23 mouse cellular contexts compared by ENCODE assay signal in genomic region chr2:28440842-28441241, GRCm38 (mm10). TPM values are rescaled to one million over a fixed set of nuclear protein-coding genes. Genes with fewer than 3 reads are reported as not detected.
DNase-seq lines count a peak whose midpoint lies in the region; ATAC-seq and TF ChIP-seq lines count a peak whose summit lies in the region.
"Had no signal": no experiment of that assay in that cellular context is flagged by ENCODE, and none has a peak within 500 bp of the region (broad histone marks: within the 10 kb centered on the region; RNA-seq: fewer than 3 reads in every experiment).

No protein-coding gene starts in this region.

- H3K27me3 ChIP-seq in CH12.LX (replicated peaks), result peaks cover 34% of the 10 kb centered on the region
- no peaks in the 10 kb centered on the region for H3K27me3 ChIP-seq in midbrain, postnatal 0 days (ENCODE audit: insufficient read depth, low read length)
- H3K27me3 ChIP-seq: hindbrain, embryonic 15.5 days; Patski had no signal

- no peak for TF ChIP-seq POLR2A in CH12.LX (IDR thresholded peaks at IDR 0.05; ENCODE audit: low read depth, low read length)

- TF ChIP-seq CTCF in CH12.LX (conservative IDR thresholded peaks at IDR 0.05 in 1 of 2, IDR thresholded peaks at IDR 0.05 in 1 of 2; ENCODE audit: low read depth in 2 of 2, low read length in 2 of 2), result no peak
- no peak for TF ChIP-seq CTCF in midbrain, postnatal 0 days (IDR thresholded peaks at IDR 0.05)

- WGBS in midbrain, postnatal 0 days, result 74% methylated on average over 6 of the region's 6 CpGs

- DNase-seq in CD4-positive helper T cell, adult 2 months (ENCODE audit: low read depth, low spot score), result peak; percentile 33
- DNase-seq in CH12.LX (ENCODE audit: extremely low read depth), result peak; percentile 28
- DNase-seq in thymus, postnatal 14 days, result no peak
- no peak for DNase-seq in adrenal gland, postnatal 36 days
- DNase-seq in midbrain, postnatal 0 days (ENCODE audit: low spot score), result no peak
- no peak for DNase-seq in thymus, postnatal 0 days (ENCODE audit: low spot score)
- DNase-seq: adrenal gland, postnatal 10 days; cerebellum, adult 18-20 months; cerebellum, adult 9-11 months; cerebellum, postnatal 36 days; gastrocnemius, postnatal 10 days; kidney, adult 18-20 months had no signal

- peak overlapping the region; percentile 37 for H3K4me2 ChIP-seq in CH12.LX (ENCODE audit: insufficient read depth, low read depth, poor library complexity, severe bottlenecking)
- H3K4me2 ChIP-seq in midbrain, postnatal 0 days (ENCODE audit: low read depth, low read length, poor library complexity, severe bottlenecking), result no peak overlapping the region
- H3K4me2 ChIP-seq: embryonic facial prominence, embryonic 13.5 days; forebrain, embryonic 12.5 days; heart, embryonic 12.5 days; hindbrain, embryonic 15.5 days had no signal

- no peak overlapping the region for H3K27ac ChIP-seq in CH12.LX (ENCODE audit: insufficient read depth, low read depth)
- H3K27ac ChIP-seq in midbrain, postnatal 0 days (ENCODE audit: low read depth, low read length), result no peak overlapping the region
- H3K27ac ChIP-seq: embryonic facial prominence, embryonic 13.5 days; forebrain, embryonic 12.5 days; hindbrain, embryonic 10.5 days; hindbrain, embryonic 15.5 days had no signal

- no peaks in the 10 kb centered on the region for H3K79me2 ChIP-seq in CH12.LX (replicated peaks; ENCODE audit: control insufficient read depth, extremely low read depth, insufficient read depth, poor library complexity, severe bottlenecking)

- H3K4me1 ChIP-seq in CH12.LX (ENCODE audit: control insufficient read depth in 1 of 2, insufficient read depth in 2 of 2), result peaks cover 7 to 9% of the 10 kb centered on the region in 2 experiments
- no peaks in the 10 kb centered on the region for H3K4me1 ChIP-seq in midbrain, postnatal 0 days (ENCODE audit: insufficient read depth, low read length)
- H3K4me1 ChIP-seq: heart, embryonic 12.5 days had no signal

- H3K9ac ChIP-seq in CH12.LX (ENCODE audit: insufficient read depth, low read depth), result no peak overlapping the region
- no peak overlapping the region for H3K9ac ChIP-seq in midbrain, postnatal 0 days (replicated peaks; ENCODE audit: low read length, poor library complexity, severe bottlenecking)
- H3K9ac ChIP-seq: embryonic facial prominence, embryonic 13.5 days; forebrain, embryonic 12.5 days; heart, embryonic 12.5 days; hindbrain, embryonic 15.5 days had no signal

- dilution Hi-C loops in CH12.LX (cut with MboI; ENCODE audit: extremely low pct_ligation_motif_present, extremely low pct_unique_long_range_greater_than_20kb, low sequenced_read_pairs), result no loop called here

- peak; percentile 29; the same call in 1 of the 2 replicates for TF ChIP-seq EP300 in CH12.LX (IDR thresholded peaks at IDR 0.05; ENCODE audit: low read length)

- in situ Hi-C loops in CH12.LX (cut with MboI; ENCODE audit: low pct_ligation_motif_present, low pct_unique_long_range_greater_than_20kb, low sequenced_read_pairs), result no loop called here

- no peaks in the 10 kb centered on the region for H3K36me3 ChIP-seq in CH12.LX (replicated peaks in 1 of 2; ENCODE audit: control insufficient read depth in 1 of 2, insufficient read depth in 1 of 2, low read length in 1 of 2)
- no peaks in the 10 kb centered on the region for H3K36me3 ChIP-seq in midbrain, postnatal 0 days (ENCODE audit: insufficient read depth, low read length)
- H3K36me3 ChIP-seq: embryonic facial prominence, embryonic 13.5 days; forebrain, embryonic 12.5 days; heart, embryonic 12.5 days; hindbrain, embryonic 10.5 days; hindbrain, embryonic 15.5 days had no signal

- peak overlapping the region in 1 of 3 experiments; percentile 21 for H3K4me3 ChIP-seq in CH12.LX (replicated peaks in 1 of 3; ENCODE audit: low read depth in 2 of 3, low read length in 2 of 3, poor library complexity in 1 of 3)
- no peak overlapping the region for H3K4me3 ChIP-seq in midbrain, postnatal 0 days (ENCODE audit: low read depth, low read length)
- H3K4me3 ChIP-seq: embryonic facial prominence, embryonic 13.5 days; forebrain, embryonic 12.5 days; heart, embryonic 12.5 days; hindbrain, embryonic 10.5 days; hindbrain, embryonic 15.5 days had no signal

- H3K9me3 ChIP-seq in CH12.LX (replicated peaks; ENCODE audit: low read length), result peaks cover 12% of the 10 kb centered on the region
- H3K9me3 ChIP-seq in midbrain, postnatal 0 days (ENCODE audit: low read length), result no peaks in the 10 kb centered on the region
- H3K9me3 ChIP-seq: embryonic facial prominence, embryonic 13.5 days; forebrain, embryonic 12.5 days; heart, embryonic 12.5 days; hindbrain, embryonic 10.5 days; hindbrain, embryonic 15.5 days had no signal

- no peak for TF ChIP-seq RAD21 in CH12.LX (IDR thresholded peaks at IDR 0.05; ENCODE audit: low read depth, low read length)

- ATAC-seq in granulocyte monocyte progenitor cell, adult 5-6 weeks (replicated peaks; ENCODE audit: poor library complexity, severe bottlenecking), result peak; percentile 35
- no peak for ATAC-seq in midbrain, postnatal 0 days (ENCODE audit: low FRiP score)
- ATAC-seq: forebrain, embryonic 16.5 days; Patski had no signal

TF ChIP-seq in CH12.LX, 34 proteins besides CTCF, POLR2A, EP300 and RAD21 (continues in another document):
- TF ChIP-seq MAZ (IDR thresholded peaks at IDR 0.05; ENCODE audit: low read depth, low read length), result 0 out of 2 replicates have a peak, but pooled peaks have one; percentile 54
- no peak for TF ChIP-seq POLR2AphosphoS2 (IDR thresholded peaks at IDR 0.05; ENCODE audit: low read depth, low read length)
- TF ChIP-seq RCOR1 (conservative IDR thresholded peaks at IDR 0.05; ENCODE audit: low read depth, low read length), result no peak
- peak; percentile 26; the same call in 1 of the 2 replicates for TF ChIP-seq TCF12 (IDR thresholded peaks at IDR 0.05; ENCODE audit: low read depth, low read length)
- TF ChIP-seq ZMIZ1 (IDR thresholded peaks at IDR 0.05; ENCODE audit: low read depth, low read length), result no peak
- TF ChIP-seq CHD2 (IDR thresholded peaks at IDR 0.05; ENCODE audit: low read length), result no peak
- TF ChIP-seq USF1 (IDR thresholded peaks at IDR 0.05; ENCODE audit: low read depth, low read length), result no peak
- TF ChIP-seq HCFC1 (IDR thresholded peaks at IDR 0.05; ENCODE audit: low read depth, low read length), result no peak
- no peak for TF ChIP-seq KAT2A (IDR thresholded peaks at IDR 0.05; ENCODE audit: insufficient replicate concordance, low read length)
- TF ChIP-seq CHD1 (IDR thresholded peaks at IDR 0.05; ENCODE audit: low read depth, low read length), result no peak
- peak; percentile 45; the same call in 1 of the 2 replicates for TF ChIP-seq IRF4 (IDR thresholded peaks at IDR 0.05; ENCODE audit: low read depth, low read length)
- no peak for TF ChIP-seq MAX (IDR thresholded peaks at IDR 0.05; ENCODE audit: low read length)
- TF ChIP-seq ELF1 (IDR thresholded peaks at IDR 0.05; ENCODE audit: low read depth, low read length), result no peak
- TF ChIP-seq SIN3A (IDR thresholded peaks at IDR 0.05; ENCODE audit: low read length), result peak; percentile 37; the same call in 1 of the 2 replicates
- peak; percentile 69 for TF ChIP-seq BHLHE40 (IDR thresholded peaks at IDR 0.05; ENCODE audit: low read depth, low read length)

RNA-seq across cellular contexts. Expression of gene Ppp1r26, which starts 5.8 kb away (rescaled TPM):
- total RNA-seq in CH12.LX (2012; rRNA removed), result not detected in 2 replicates
- not detected in 2 replicates for total RNA-seq in CH12.LX (2014; rRNA removed)
- 0.27 and 0.77 TPM in 2 replicates for polyA plus RNA-seq in CH12.LX (2012; ENCODE audit: insufficient read length, low read depth)
- 0.80 and 2.1 TPM in 2 replicates for total RNA-seq in granulocyte monocyte progenitor cell, adult 5-6 weeks (2014; fragmentation: Nextera tagmentation)
- 1.2 and 1.9 TPM in 2 replicates for total RNA-seq in granulocyte monocyte progenitor cell, adult 5-6 weeks (2017)
- total RNA-seq in adrenal gland, postnatal 36 days (2021), result 1 to 10 TPM; 5.1 to 5.6 TPM
- total RNA-seq in midbrain, postnatal 0 days (2014; rRNA removed), result 54.5 and 84.3 TPM in 2 replicates
- 14.2 and 17.5 TPM in 2 replicates for polyA plus RNA-seq in midbrain, postnatal 0 days (2015; fragmentation: Nextera tagmentation; extraction: Ambion mirVana)
- polyA plus RNA-seq in thymus, postnatal 0 days (2015; fragmentation: Nextera tagmentation; extraction: Ambion mirVana), result 0.16 and 0.24 TPM in 2 replicates
- total RNA-seq: MEL had no signal

RNA-seq across cellular contexts. Expression of gene 1700007K13Rik, which starts 25.3 kb away (rescaled TPM):
- total RNA-seq in CH12.LX (2012; rRNA removed) (0.98 and 1.6 TPM in 2 replicates), CH12.LX (2014; rRNA removed) (0.74 TPM in 2 replicates)
- 1.3 TPM in 1 of 2 replicates, not detected in the other for polyA plus RNA-seq in CH12.LX (2012; ENCODE audit: insufficient read length, low read depth)
- not detected in 2 replicates for total RNA-seq in granulocyte monocyte progenitor cell, adult 5-6 weeks (2014; fragmentation: Nextera tagmentation)
- not detected in 2 replicates for total RNA-seq in granulocyte monocyte progenitor cell, adult 5-6 weeks (2017)
- not detected for total RNA-seq in adrenal gland, postnatal 36 days (2021)
- 3.4 and 6.2 TPM in 2 replicates for total RNA-seq in midbrain, postnatal 0 days (2014; rRNA removed)
- 5.4 and 5.8 TPM in 2 replicates for polyA plus RNA-seq in midbrain, postnatal 0 days (2015; fragmentation: Nextera tagmentation; extraction: Ambion mirVana)
- 0.57 and 1.3 TPM in 2 replicates for polyA plus RNA-seq in thymus, postnatal 0 days (2015; fragmentation: Nextera tagmentation; extraction: Ambion mirVana)
- total RNA-seq: heart, postnatal 25 days; MEL had no signal

RNA-seq across cellular contexts. Expression of gene Mrps2, which starts 27.0 kb away (rescaled TPM):
- total RNA-seq in CH12.LX (2012; rRNA removed), result 21.3 and 28.7 TPM in 2 replicates
- 45.5 and 46.6 TPM in 2 replicates for total RNA-seq in CH12.LX (2014; rRNA removed)
- polyA plus RNA-seq in CH12.LX (2012; ENCODE audit: insufficient read length, low read depth), result 73.3 and 78.5 TPM in 2 replicates
- 61.3 and 62.9 TPM in 2 replicates for total RNA-seq in granulocyte monocyte progenitor cell, adult 5-6 weeks (2014; fragmentation: Nextera tagmentation)
- 29.3 and 33.0 TPM in 2 replicates for total RNA-seq in granulocyte monocyte progenitor cell, adult 5-6 weeks (2017)
- 10 to 100 TPM; 51.1 to 56.2 TPM for total RNA-seq in adrenal gland, postnatal 36 days (2021)
- 27.7 and 28.2 TPM in 2 replicates for total RNA-seq in midbrain, postnatal 0 days (2014; rRNA removed)
- 38.3 and 42.3 TPM in 2 replicates for polyA plus RNA-seq in midbrain, postnatal 0 days (2015; fragmentation: Nextera tagmentation; extraction: Ambion mirVana)
- 34.4 and 39.5 TPM in 2 replicates for polyA plus RNA-seq in thymus, postnatal 0 days (2015; fragmentation: Nextera tagmentation; extraction: Ambion mirVana)

RNA-seq across cellular contexts. Expression of gene Gbgt1, which starts 55.8 kb away (rescaled TPM):
- total RNA-seq in CH12.LX (2012; rRNA removed) (not detected in 2 replicates), CH12.LX (2014; rRNA removed) (not detected in 2 replicates)
- polyA plus RNA-seq in CH12.LX (2012; ENCODE audit: insufficient read length, low read depth), result not detected in 2 replicates
- not detected in 2 replicates for total RNA-seq in granulocyte monocyte progenitor cell, adult 5-6 weeks (2014; fragmentation: Nextera tagmentation)
- not detected in 2 replicates for total RNA-seq in granulocyte monocyte progenitor cell, adult 5-6 weeks (2017)
- total RNA-seq in adrenal gland, postnatal 36 days (2021), result 1 to 10 TPM; 3.7 to 4.3 TPM
- 3.3 and 5.4 TPM in 2 replicates for total RNA-seq in midbrain, postnatal 0 days (2014; rRNA removed)
- 0.75 and 0.81 TPM in 2 replicates for polyA plus RNA-seq in midbrain, postnatal 0 days (2015; fragmentation: Nextera tagmentation; extraction: Ambion mirVana)
- 0.35 and 0.88 TPM in 2 replicates for polyA plus RNA-seq in thymus, postnatal 0 days (2015; fragmentation: Nextera tagmentation; extraction: Ambion mirVana)
- total RNA-seq: MEL had no signal
- polyA plus RNA-seq: C2C12, Patski had no signal

Comparison
In these comparisons a context has a peak if more than half of its experiments do, and no peak if none do; other contexts are left out.
1. DNase-seq: peak in CD4-positive helper T cell, adult 2 months (single experiment) and CH12.LX (single experiment); none in thymus, postnatal 14 days (single experiment), adrenal gland, postnatal 36 days (0 of 2), midbrain, postnatal 0 days (single experiment) and thymus, postnatal 0 days (single experiment).